Mouse (Mus musculus): Measurements from ENCODE around the gene Ccl24. TPM values are rescaled to one million over a fixed set of nuclear protein-coding genes. Genes with fewer than 3 reads are reported as not detected.

Ccl24 gene
- polyA plus RNA-seq (2012; rRNA removed), result 10.4 and 22.5 TPM in 2 replicates

DNA sequence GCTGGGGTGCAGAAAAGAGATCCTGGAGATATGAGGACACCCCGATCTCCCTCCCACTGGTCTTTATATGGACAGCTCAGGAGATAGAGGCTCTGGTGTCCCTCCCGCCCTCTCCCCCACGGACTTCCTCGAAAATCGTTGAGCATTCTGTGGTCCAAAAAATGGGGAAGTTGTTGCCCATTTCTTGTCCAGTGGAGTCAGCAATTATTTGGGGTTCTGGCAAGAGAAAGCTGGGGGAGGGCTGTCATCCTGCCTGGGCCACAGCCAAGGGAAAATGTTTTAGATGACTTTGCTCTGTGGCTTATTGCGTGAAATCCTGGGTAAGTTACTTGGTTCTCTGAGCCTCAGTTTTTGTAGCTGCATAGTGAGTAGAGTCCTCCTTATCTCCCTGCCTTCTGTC, at the start of gene Ccl24:
Gene Ccl24, minus strand, starts transcription at position 44 of the 400 bp plus-strand sequence.

GRCm38 (mm10) chr5:135563469-135563868, 9.4 kb downstream of the Ccl24 start, which contains the start of gene Ccl26:
Gene Ccl26 (minus strand): TSS chr5:135563569.

DNA sequence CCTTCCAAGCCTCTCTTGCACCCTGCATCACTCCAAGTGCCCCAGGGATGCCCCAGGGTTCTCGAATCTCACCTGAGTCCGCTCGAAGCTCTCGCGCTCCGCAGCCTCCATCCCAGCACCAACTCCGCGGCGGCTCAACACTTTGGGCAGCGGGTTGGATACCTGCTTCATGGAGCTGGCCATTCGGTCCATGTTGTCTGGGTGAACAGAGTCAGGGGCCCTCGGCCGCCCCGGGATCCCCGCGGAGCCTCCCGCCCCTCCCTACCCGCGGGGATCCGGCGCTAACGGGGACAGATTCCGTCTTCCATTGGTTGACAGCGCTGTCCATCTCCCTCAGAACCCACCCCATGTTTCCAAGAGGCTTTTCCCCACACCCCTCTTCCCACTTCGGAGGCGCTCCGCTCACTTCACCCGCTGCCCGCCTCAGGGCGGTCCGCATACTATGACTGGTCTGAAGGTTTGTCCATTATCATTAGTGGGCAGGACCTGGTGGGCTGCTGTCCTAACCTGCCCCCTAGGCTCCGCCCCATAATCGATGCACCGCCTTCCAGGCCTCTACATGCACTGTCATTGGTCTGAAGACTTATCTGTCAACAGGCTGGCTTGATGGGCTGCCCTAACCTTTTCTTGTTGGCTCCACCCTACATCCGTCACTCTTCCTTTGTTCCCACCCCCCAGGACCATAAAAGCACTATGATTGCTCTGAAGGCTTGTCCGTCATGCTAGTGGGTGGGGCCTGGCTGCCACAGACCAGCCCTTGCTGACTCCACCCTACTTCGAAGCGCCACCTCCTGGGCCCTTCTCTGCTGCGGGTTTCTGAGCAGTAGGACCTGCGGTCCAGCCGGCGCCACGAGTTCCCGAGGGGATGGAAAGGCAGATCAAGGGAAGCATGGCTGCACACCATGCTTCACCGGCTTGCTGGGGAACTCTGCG, 27.7 kb downstream of the Ccl24 start, which contains the start of gene Hip1:
Gene Hip1, minus strand, starts transcription at position 256 of the 933 bp plus-strand sequence.

Other genes starting within 250 kb of the Ccl24 start
- gene Fkbp6, start 223.0 kb downstream of the Ccl24 start, polyA plus RNA-seq (2012; rRNA removed), result 0.07 TPM in 1 of 2 replicates, not detected in the other
- gene Trim50, start 219.8 kb downstream of the Ccl24 start, polyA plus RNA-seq (2012; rRNA removed), result not detected in 2 replicates
- 9.6 and 9.8 TPM in 2 replicates for gene Nsun5, start 203.1 kb downstream of the Ccl24 start, polyA plus RNA-seq (2012; rRNA removed)
- 3.0 and 3.6 TPM in 2 replicates for gene Pom121, start 178.5 kb downstream of the Ccl24 start, polyA plus RNA-seq (2012; rRNA removed)
- gene Hip1, start 27.9 kb downstream of the Ccl24 start, polyA plus RNA-seq (2012; rRNA removed), result 2.8 and 3.3 TPM in 2 replicates
- not detected in 2 replicates for gene Ccl26, start 9.5 kb downstream of the Ccl24 start, polyA plus RNA-seq (2012; rRNA removed)
- gene Rhbdd2, start 59.6 kb upstream of the Ccl24 start, polyA plus RNA-seq (2012; rRNA removed), result 5.5 and 7.7 TPM in 2 replicates
- gene Por, start 97.0 kb upstream of the Ccl24 start, polyA plus RNA-seq (2012; rRNA removed), result 137 and 194 TPM in 2 replicates
- gene Tmem120a, start 171.4 kb upstream of the Ccl24 start, polyA plus RNA-seq (2012; rRNA removed), result 9.3 and 10.8 TPM in 2 replicates
- 0.12 and 0.13 TPM in 2 replicates for gene Styxl1, start 205.3 kb upstream of the Ccl24 start, polyA plus RNA-seq (2012; rRNA removed)
- gene Mdh2, start 205.4 kb upstream of the Ccl24 start, polyA plus RNA-seq (2012; rRNA removed), result 216 and 219 TPM in 2 replicates
- gene Srrm3, start 233.8 kb upstream of the Ccl24 start, polyA plus RNA-seq (2012; rRNA removed), result 0.01 TPM in 2 replicates